Mouse (Mus musculus) MEL (cell line): ENCODE results near the gene Olfm2. TPM values are rescaled to one million over a fixed set of nuclear protein-coding genes. Genes with fewer than 3 reads are reported as not detected.
"Not testable (repeated sequence)": the region's sequence is repeated elsewhere in the genome, so short reads cannot be mapped to it uniquely, and the experiment has no call there.

ENCODE experiments used
- DNase-seq: peaks from one replicate; pipeline ENCODE4 v3.0.0; 2011; ENCODE audit warnings: low read depth, low spot score
- H3K27ac ChIP-seq: 2 replicates; pipeline ENCODE4 v1.5.1; 2012; ENCODE audit warnings: low read depth, mild to moderate bottlenecking, control low read depth, low read length, moderate library complexity; ENCODE audit not compliant: control insufficient read depth
- H3K27me3 ChIP-seq, 2 experiments: fragments of 150-350 bp in 1 of 2; sonication (generic) in 1 of 2; 2 replicates each; pipeline ENCODE4 v1.6.1; 2012; ENCODE audit warnings: low read length in 2 of 2, mild to moderate bottlenecking in 2 of 2, improper control_type of control experiment in 1 of 2, moderate library complexity in 1 of 2; ENCODE audit not compliant: insufficient read depth in 2 of 2, control insufficient read depth in 1 of 2
- H3K36me3 ChIP-seq, 2 experiments: 2 replicates each; pipeline ENCODE4 v1.6.1; 2012 to 2014; ENCODE audit warnings: low read length in 2 of 2, improper control_type of control experiment in 1 of 2, inconsistent platforms in 1 of 2, mild to moderate bottlenecking in 1 of 2; ENCODE audit not compliant: insufficient read depth in 2 of 2, control insufficient read depth in 1 of 2
- H3K4me1 ChIP-seq, 2 experiments: fragments of 150-350 bp in 1 of 2; sonication (generic) in 1 of 2; 2 replicates each; pipeline ENCODE4 v1.6.1; 2012; ENCODE audit warnings: low read length in 2 of 2, improper control_type of control experiment in 1 of 2, mild to moderate bottlenecking in 1 of 2; ENCODE audit not compliant: insufficient read depth in 2 of 2, control insufficient read depth in 1 of 2
- H3K4me3 ChIP-seq, 2 experiments: fragments of 150-350 bp in 1 of 2; sonication (generic) in 1 of 2; 2 replicates each; pipeline ENCODE4 v1.5.1; 2012; ENCODE audit warnings: low read depth in 2 of 2, low read length in 2 of 2, mild to moderate bottlenecking in 2 of 2, moderate library complexity in 2 of 2, control low read depth in 1 of 2, improper control_type of control experiment in 1 of 2; ENCODE audit not compliant: control insufficient read depth in 1 of 2, insufficient read depth in 1 of 2
- H3K79me2 ChIP-seq: 2 replicates; pipeline ENCODE4 v1.6.1; 2012; ENCODE audit warnings: mild to moderate bottlenecking, low read length, moderate library complexity; ENCODE audit not compliant: control insufficient read depth, poor library complexity, insufficient read depth
- H3K9ac ChIP-seq: 2 replicates; pipeline ENCODE4 v1.6.1; 2012; ENCODE audit warnings: low read depth, mild to moderate bottlenecking, control low read depth, low read length, moderate library complexity; ENCODE audit not compliant: control insufficient read depth, poor library complexity, severe bottlenecking
- H3K9me3 ChIP-seq: fragments of 150-350 bp; sonication (generic); replicated peaks from 2 replicates; pipeline ENCODE4 v1.6.1; 2012; ENCODE audit warnings: mild to moderate bottlenecking, low read length, improper control_type of control experiment, moderate library complexity; ENCODE audit not compliant: insufficient read depth
- CHD1 ChIP-seq: IDR thresholded peaks from 2 replicates; pipeline ENCODE4 v1.6.1; 2012; ENCODE audit warnings: low read depth, mild to moderate bottlenecking, inconsistent platforms, low read length, improper control_type of control experiment
- CHD2 ChIP-seq: IDR thresholded peaks from 2 replicates; pipeline ENCODE4 v1.6.1; 2011; ENCODE audit warnings: low read length, improper control_type of control experiment
- CTCF ChIP-seq, 3 experiments: IDR thresholded peaks in 2 of 3; conservative IDR thresholded peaks in 1 of 3; 2 replicates each; pipeline ENCODE4 v1.5.1; 2011 to 2012; ENCODE audit warnings: low read length in 3 of 3, low read depth in 2 of 3, mild to moderate bottlenecking in 2 of 3, improper control_type of control experiment in 1 of 3, inconsistent platforms in 1 of 3, mixed read lengths in 1 of 3, moderate library complexity in 1 of 3; ENCODE audit not compliant: control insufficient read depth in 1 of 3, insufficient read depth in 1 of 3, poor library complexity in 1 of 3, severe bottlenecking in 1 of 3
- E2F4 ChIP-seq: IDR thresholded peaks from 2 replicates; pipeline ENCODE4 v1.6.1; 2011; ENCODE audit warnings: low read depth, low read length, improper control_type of control experiment, borderline replicate concordance
- ELF1 ChIP-seq: IDR thresholded peaks from 2 replicates; pipeline ENCODE4 v1.6.1; 2014; ENCODE audit warnings: low read depth, mild to moderate bottlenecking, inconsistent platforms, low read length, improper control_type of control experiment, moderate library complexity
- ETS1 ChIP-seq: IDR thresholded peaks from 2 replicates; pipeline ENCODE4 v1.6.1; 2012; ENCODE audit warnings: low read depth, mild to moderate bottlenecking, inconsistent platforms, low read length, improper control_type of control experiment, moderate library complexity
- GABPA ChIP-seq: IDR thresholded peaks from 2 replicates; pipeline ENCODE4 v1.6.1; 2012; ENCODE audit warnings: low read depth, mild to moderate bottlenecking, inconsistent platforms, low read length, improper control_type of control experiment, moderate library complexity
- GATA1 ChIP-seq: IDR thresholded peaks from 2 replicates; pipeline ENCODE4 v1.6.1; 2011; ENCODE audit warnings: low read depth, low read length, improper control_type of control experiment
- JUND ChIP-seq: IDR thresholded peaks from 2 replicates; pipeline ENCODE4 v1.6.1; 2011; ENCODE audit warnings: low read depth, mild to moderate bottlenecking, improper control_type of control experiment, low read length
- KAT2A ChIP-seq: conservative IDR thresholded peaks from 2 replicates; pipeline ENCODE4 v1.6.1; 2012; ENCODE audit warnings: low read depth, low read length, improper control_type of control experiment, inconsistent platforms
- MAFK ChIP-seq: IDR thresholded peaks from 2 replicates; pipeline ENCODE4 v1.6.1; 2011; ENCODE audit warnings: low read depth, mild to moderate bottlenecking, low read length, improper control_type of control experiment, borderline replicate concordance
- MAZ ChIP-seq: IDR thresholded peaks from 2 replicates; pipeline ENCODE4 v1.6.1; 2012; ENCODE audit warnings: low read depth, mild to moderate bottlenecking, inconsistent platforms, low read length, improper control_type of control experiment
- MEF2A ChIP-seq: IDR thresholded peaks from 2 replicates; pipeline ENCODE4 v1.6.1; 2014; ENCODE audit warnings: low read depth, mild to moderate bottlenecking, inconsistent platforms, low read length, improper control_type of control experiment; ENCODE audit not compliant: poor library complexity, insufficient replicate concordance, severe bottlenecking; ENCODE audit errors: extremely low read depth
- MYC ChIP-seq: IDR thresholded peaks from 2 replicates; pipeline ENCODE4 v1.6.1; 2011; ENCODE audit warnings: low read depth, mild to moderate bottlenecking, low read length, improper control_type of control experiment, moderate library complexity
- NELFE ChIP-seq: IDR thresholded peaks from 2 replicates; pipeline ENCODE4 v1.6.1; 2011; ENCODE audit warnings: low read depth, low read length, improper control_type of control experiment
- NRF1 ChIP-seq: IDR thresholded peaks from 2 replicates; pipeline ENCODE4 v1.6.1; 2014; ENCODE audit warnings: low read depth, mild to moderate bottlenecking, inconsistent platforms, low read length, improper control_type of control experiment, moderate library complexity; ENCODE audit not compliant: poor library complexity, insufficient read depth, severe bottlenecking
- POLR2A ChIP-seq, 2 experiments: IDR thresholded peaks; 2 replicates each; pipeline ENCODE4 v1.6.1; 2011 to 2012; ENCODE audit warnings: low read length in 2 of 2, mild to moderate bottlenecking in 2 of 2, control low read depth in 1 of 2, improper control_type of control experiment in 1 of 2, low read depth in 1 of 2, moderate library complexity in 1 of 2; ENCODE audit not compliant: control insufficient read depth in 1 of 2, insufficient read depth in 1 of 2, poor library complexity in 1 of 2
- POLR2AphosphoS2 ChIP-seq: IDR thresholded peaks from 2 replicates; pipeline ENCODE4 v1.6.1; 2011; ENCODE audit warnings: low read length, improper control_type of control experiment
- POLR2AphosphoS5 ChIP-seq: IDR thresholded peaks from 2 replicates; pipeline ENCODE4 v1.6.1; 2012; ENCODE audit warnings: low read depth, borderline replicate concordance, mild to moderate bottlenecking, inconsistent platforms, low read length, moderate library complexity, mixed read lengths
- RAD21 ChIP-seq: IDR thresholded peaks from 2 replicates; pipeline ENCODE4 v1.6.1; 2011; ENCODE audit warnings: mild to moderate bottlenecking, low read depth, low read length, improper control_type of control experiment
- RCOR1 ChIP-seq: IDR thresholded peaks from 2 replicates; pipeline ENCODE4 v1.6.1; 2012; ENCODE audit warnings: low read depth, mild to moderate bottlenecking, inconsistent platforms, low read length, improper control_type of control experiment
- SIN3A ChIP-seq: IDR thresholded peaks from 2 replicates; pipeline ENCODE4 v1.6.1; 2012; ENCODE audit warnings: low read length, improper control_type of control experiment, inconsistent platforms
- SMC3 ChIP-seq: IDR thresholded peaks from 2 replicates; pipeline ENCODE4 v1.6.1; 2011; ENCODE audit warnings: low read depth, low read length, improper control_type of control experiment
- TAL1 ChIP-seq: IDR thresholded peaks from 2 replicates; pipeline ENCODE4 v1.6.1; 2012; ENCODE audit warnings: mild to moderate bottlenecking, inconsistent platforms, low read length, moderate library complexity, mixed read lengths
- TBP ChIP-seq: IDR thresholded peaks from 2 replicates; pipeline ENCODE4 v1.8.0; 2011; ENCODE audit warnings: low read depth, low read length, improper control_type of control experiment
- TCF12 ChIP-seq: IDR thresholded peaks from 2 replicates; pipeline ENCODE4 v1.6.1; 2014; ENCODE audit warnings: low read depth, mild to moderate bottlenecking, inconsistent platforms, low read length, improper control_type of control experiment, moderate library complexity
- UBTF ChIP-seq: IDR thresholded peaks from 2 replicates; pipeline ENCODE4 v1.6.1; 2012; ENCODE audit warnings: low read depth, mild to moderate bottlenecking, inconsistent platforms, low read length, improper control_type of control experiment, moderate library complexity, borderline replicate concordance; ENCODE audit not compliant: insufficient read depth
- USF1 ChIP-seq: IDR thresholded peaks from 2 replicates; pipeline ENCODE4 v1.6.1; 2014; ENCODE audit warnings: low read depth, mild to moderate bottlenecking, inconsistent platforms, low read length, improper control_type of control experiment, moderate library complexity
- ZC3H11A ChIP-seq: IDR thresholded peaks from 2 replicates; pipeline ENCODE4 v1.6.1; 2012; ENCODE audit warnings: low read depth, mild to moderate bottlenecking, inconsistent platforms, low read length, improper control_type of control experiment
- ZKSCAN1 ChIP-seq: IDR thresholded peaks from 2 replicates; pipeline ENCODE4 v1.6.1; 2012; ENCODE audit warnings: low read depth, mild to moderate bottlenecking, inconsistent platforms, low read length, improper control_type of control experiment, moderate library complexity
- ZMIZ1 ChIP-seq: IDR thresholded peaks from 2 replicates; pipeline ENCODE4 v1.6.1; 2012; ENCODE audit warnings: low read depth, mild to moderate bottlenecking, inconsistent platforms, low read length, improper control_type of control experiment, moderate library complexity
- ZNF384 ChIP-seq: IDR thresholded peaks from 2 replicates; pipeline ENCODE4 v1.6.1; 2012; ENCODE audit warnings: low read depth, mild to moderate bottlenecking, inconsistent platforms, low read length, improper control_type of control experiment
- polyA plus RNA-seq, 2 experiments: library from polyadenylated mRNA; stranded (reverse) in 1 of 2; unstranded in 1 of 2; fragments of >175 nt in 1 of 2; fragments of >200 nt in 1 of 2; gene quantifications; 2 replicates each; pipeline versions ENCODE4 v1.2.1 to v1.2.4; 2012; ENCODE audit warnings: low replicate concordance in 2 of 2, low read depth in 1 of 2; ENCODE audit not compliant: insufficient read length in 2 of 2, insufficient read depth in 1 of 2, missing spikeins in 1 of 2
- total RNA-seq: library from RNA; depleted of rRNA; stranded (reverse); fragments of 300-350 nt; gene quantifications from 2 replicates; pipeline ENCODE4 v1.2.3, GENCODE M21; 2012

Olfm2 gene
- total and polyA plus RNA-seq, 3 experiments, result 0.54 to 1.9 TPM; not detected in 1

- H3K27ac ChIP-seq, H3K79me2 ChIP-seq, H3K27me3 ChIP-seq, DNase-seq, H3K9me3 ChIP-seq, H3K4me3 ChIP-seq, H3K9ac ChIP-seq: not testable (repeated sequence)
- TF ChIP-seq ZNF384, result peak; percentile 71
- H3K4me1 ChIP-seq, result peaks cover 3 to 12% of the 10 kb centered on the region in 2 experiments; a peak in 3 of 4 replicates
- H3K36me3 ChIP-seq, result peaks cover 9 to 16% of the 10 kb centered on the region in 2 experiments
Measured at GRCm38 (mm10) chr9:20635676-20636075, 110.5 kb downstream of the Olfm2 start.

GRCm38 (mm10) chr9:20631332-20631731, 114.8 kb downstream of the Olfm2 start:
- peaks cover 0 to 15% of the 10 kb centered on the region in 2 experiments; a peak in 2 of 4 replicates for H3K36me3 ChIP-seq
- H3K9ac ChIP-seq, result no peak overlapping the region
- H3K27me3 ChIP-seq, result no peaks in the 10 kb centered on the region
- peak; percentile 85 for DNase-seq
- no peak overlapping the region for H3K27ac ChIP-seq
- no peak overlapping the region for H3K4me3 ChIP-seq
- no peaks in the 10 kb centered on the region for H3K79me2 ChIP-seq
- peaks cover 3 to 12% of the 10 kb centered on the region in 2 experiments; a peak in 3 of 4 replicates for H3K4me1 ChIP-seq
- no peaks in the 10 kb centered on the region for H3K9me3 ChIP-seq
- TF ChIP-seq NRF1 (no peak), MEF2A (no peak), RCOR1 (peak; percentile 64), E2F4 (no peak), POLR2AphosphoS2 (no peak), MAFK (no peak; the same call in 1 of the 2 replicates), NELFE (no peak), TBP (no peak), RAD21 (no peak), TAL1 (no peak), GATA1 (peak; percentile 80), SMC3 (peak; percentile 22; the same call in 1 of the 2 replicates), POLR2A (IDR thresholded peaks at IDR 0.05; ENCODE audit: control insufficient read depth in 1 of 2, insufficient read depth in 1 of 2, low read depth in 1 of 2, low read length in 2 of 2, poor library complexity in 1 of 2) (no peak), ZNF384 (no peak), CHD1 (no peak), CTCF (IDR thresholded peaks at IDR 0.05 in 2 of 3, conservative IDR thresholded peaks at IDR 0.05 in 1 of 3; ENCODE audit: control insufficient read depth in 1 of 3, insufficient read depth in 1 of 3, low read depth in 2 of 3, low read length in 3 of 3, poor library complexity in 1 of 3, severe bottlenecking in 1 of 3) (no peak), SIN3A (0 out of 2 replicates have a peak, but pooled peaks have one; percentile 13), MAZ (no peak), ZC3H11A (no peak), USF1 (no peak), ELF1 (no peak), ZKSCAN1 (no peak), JUND (no peak), MYC (no peak), ZMIZ1 (no peak), CHD2 (no peak), ETS1 (no peak), GABPA (no peak), TCF12 (no peak), KAT2A (no peak), POLR2AphosphoS5 (no peak), UBTF (no peak)
